Mouse (Mus musculus): ENCODE results near the gene Mmrn1. TPM values are rescaled to one million over a fixed set of nuclear protein-coding genes. Genes with fewer than 3 reads are reported as not detected.

Gene Mmrn1
- total and polyA plus RNA-seq, 2 experiments = 0.02 to 1.1 TPM

- 79% methylated on average over 4 of the region's 4 CpGs for WGBS
- Histone ChIP-seq H3K79me2 (ENCODE audit: control insufficient read depth, insufficient read depth, low read length) (no peaks in the 10 kb centered on the region), H3K36me3 (ENCODE audit: control insufficient read depth, insufficient read depth, low read length) (no peaks in the 10 kb centered on the region), H3K27me3 (ENCODE audit: control insufficient read depth, insufficient read depth, low read length) (no peaks in the 10 kb centered on the region), H3K4me1 (ENCODE audit: control insufficient read depth, insufficient read depth, low read length) (no peaks in the 10 kb centered on the region), H3K4me3 (ENCODE audit: insufficient read depth, low read depth, low read length) (no peak overlapping the region), H3K9ac (ENCODE audit: low read depth, low read length) (no peak overlapping the region), H3K27ac (replicated peaks; ENCODE audit: insufficient read depth, low read depth, low read length) (no peak overlapping the region)
- TF ChIP-seq CTCF (IDR thresholded peaks at IDR 0.05; ENCODE audit: low read depth, low read length) (no peak), POLR2A (IDR thresholded peaks at IDR 0.05; ENCODE audit: extremely low read depth, insufficient read depth, low read length) (no peak)
- DNase-seq (ENCODE audit: extremely low read depth, low read depth, low spot score) = no peak
Measured at GRCm38 (mm10) chr6:60993386-60994108, 68.8 kb downstream of the Mmrn1 start.

- H3K4me3 ChIP-seq (ENCODE audit: insufficient read depth, low read depth, low read length) = no peak overlapping the region
- no peak overlapping the region for H3K27ac ChIP-seq (replicated peaks; ENCODE audit: insufficient read depth, low read depth, low read length)
- 22% methylated on average over 6 of the region's 6 CpGs for WGBS
Measured at GRCm38 (mm10) chr6:60994114-60994513, 69.3 kb downstream of the Mmrn1 start.

GRCm38 (mm10) chr6:60994521-60994920, 69.7 kb downstream of the Mmrn1 start:
- H3K36me3 ChIP-seq (ENCODE audit: control insufficient read depth, insufficient read depth, low read length) = no peaks in the 10 kb centered on the region
- 47% methylated on average over 10 of the region's 10 CpGs for WGBS
- no peak for DNase-seq (ENCODE audit: extremely low read depth, low read depth, low spot score)

More at GRCm38 (mm10) chr6:60994114-60994513, 69.3 kb downstream of the Mmrn1 start:
- no peak for TF ChIP-seq POLR2A (IDR thresholded peaks at IDR 0.05; ENCODE audit: extremely low read depth, insufficient read depth, low read length)
- no peak for TF ChIP-seq CTCF (IDR thresholded peaks at IDR 0.05; ENCODE audit: low read depth, low read length)
- Histone ChIP-seq H3K9ac (ENCODE audit: low read depth, low read length) (no peak overlapping the region), H3K27me3 (ENCODE audit: control insufficient read depth, insufficient read depth, low read length) (no peaks in the 10 kb centered on the region), H3K4me1 (ENCODE audit: control insufficient read depth, insufficient read depth, low read length) (no peaks in the 10 kb centered on the region), H3K79me2 (ENCODE audit: control insufficient read depth, insufficient read depth, low read length) (no peaks in the 10 kb centered on the region), H3K36me3 (ENCODE audit: control insufficient read depth, insufficient read depth, low read length) (no peaks in the 10 kb centered on the region)
- no peak for DNase-seq (ENCODE audit: extremely low read depth, low read depth, low spot score)

GRCm38 (mm10) chr6:60995596-60995995, 70.8 kb downstream of the Mmrn1 start:
- Histone ChIP-seq H3K9ac (ENCODE audit: low read depth, low read length) (no peak overlapping the region), H3K27ac (replicated peaks; ENCODE audit: insufficient read depth, low read depth, low read length) (no peak overlapping the region), H3K36me3 (ENCODE audit: control insufficient read depth, insufficient read depth, low read length) (no peaks in the 10 kb centered on the region), H3K4me1 (ENCODE audit: control insufficient read depth, insufficient read depth, low read length) (no peaks in the 10 kb centered on the region), H3K27me3 (ENCODE audit: control insufficient read depth, insufficient read depth, low read length) (no peaks in the 10 kb centered on the region), H3K79me2 (ENCODE audit: control insufficient read depth, insufficient read depth, low read length) (no peaks in the 10 kb centered on the region), H3K4me3 (ENCODE audit: insufficient read depth, low read depth, low read length) (no peak overlapping the region)
- TF ChIP-seq CTCF (IDR thresholded peaks at IDR 0.05; ENCODE audit: low read depth, low read length) (no peak), POLR2A (IDR thresholded peaks at IDR 0.05; ENCODE audit: extremely low read depth, insufficient read depth, low read length) (no peak)
- 90% methylated on average over 6 of the region's 6 CpGs for WGBS
- DNase-seq (ENCODE audit: extremely low read depth, low read depth, low spot score) = no peak

More at GRCm38 (mm10) chr6:60994521-60994920, 69.7 kb downstream of the Mmrn1 start:
- H3K4me3 ChIP-seq (ENCODE audit: insufficient read depth, low read depth, low read length) = no peak overlapping the region
- no peaks in the 10 kb centered on the region for H3K4me1 ChIP-seq (ENCODE audit: control insufficient read depth, insufficient read depth, low read length)
- no peaks in the 10 kb centered on the region for H3K27me3 ChIP-seq (ENCODE audit: control insufficient read depth, insufficient read depth, low read length)
- no peak overlapping the region for H3K27ac ChIP-seq (replicated peaks; ENCODE audit: insufficient read depth, low read depth, low read length)
- H3K79me2 ChIP-seq (ENCODE audit: control insufficient read depth, insufficient read depth, low read length) = no peaks in the 10 kb centered on the region
- TF ChIP-seq POLR2A (IDR thresholded peaks at IDR 0.05; ENCODE audit: extremely low read depth, insufficient read depth, low read length) (no peak), CTCF (IDR thresholded peaks at IDR 0.05; ENCODE audit: low read depth, low read length) (no peak)
- no peak overlapping the region for H3K9ac ChIP-seq (ENCODE audit: low read depth, low read length)

GRCm38 (mm10) chr6:60996328-60996727, 71.6 kb downstream of the Mmrn1 start:
- no peaks in the 10 kb centered on the region for H3K79me2 ChIP-seq (ENCODE audit: control insufficient read depth, insufficient read depth, low read length)
- DNase-seq (ENCODE audit: extremely low read depth, low read depth, low spot score) = no peak
- WGBS = 61% methylated on average over 1 of the region's 1 CpGs
- TF ChIP-seq CTCF (IDR thresholded peaks at IDR 0.05; ENCODE audit: low read depth, low read length) (no peak), POLR2A (IDR thresholded peaks at IDR 0.05; ENCODE audit: extremely low read depth, insufficient read depth, low read length) (no peak)
- H3K4me3 ChIP-seq (ENCODE audit: insufficient read depth, low read depth, low read length) = no peak overlapping the region
- H3K4me1 ChIP-seq (ENCODE audit: control insufficient read depth, insufficient read depth, low read length) = no peaks in the 10 kb centered on the region
- H3K27ac ChIP-seq (replicated peaks; ENCODE audit: insufficient read depth, low read depth, low read length) = no peak overlapping the region
- H3K36me3 ChIP-seq (ENCODE audit: control insufficient read depth, insufficient read depth, low read length) = no peaks in the 10 kb centered on the region
- H3K9ac ChIP-seq (ENCODE audit: low read depth, low read length) = no peak overlapping the region
- no peaks in the 10 kb centered on the region for H3K27me3 ChIP-seq (ENCODE audit: control insufficient read depth, insufficient read depth, low read length)

Data from liver, adult 2 months (tissue).